Mouse (Mus musculus): ENCODE results near the gene Adcy9.

Gene Adcy9

DNA sequence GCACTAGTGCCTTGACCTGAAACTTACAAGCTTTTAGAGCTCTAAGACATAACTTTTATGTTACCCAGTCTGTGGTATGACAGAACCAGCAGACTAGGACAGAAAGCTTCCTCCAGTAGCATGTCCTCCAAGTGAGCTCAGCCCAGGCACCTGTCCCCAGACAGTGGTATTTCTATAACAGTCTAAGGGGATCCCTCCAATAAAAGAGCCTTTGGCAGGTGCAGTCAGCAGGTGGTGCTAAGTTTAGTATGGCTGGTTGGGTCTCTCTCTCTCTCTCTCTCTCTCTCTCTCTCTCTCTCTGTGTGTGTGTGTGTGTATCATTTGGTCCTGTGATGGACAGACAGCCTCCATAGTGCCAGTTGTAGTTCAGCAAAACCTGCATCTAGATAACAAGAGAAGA, 95.3 kb downstream of the Adcy9 start:
- in situ Hi-C loops (cut with MboI, MseI): no loop called here

GRCm38 (mm10) chr16:4320856-4321255, 99.4 kb downstream of the Adcy9 start:
- in situ Hi-C loops (cut with MboI, MseI): no loop called here

DNA sequence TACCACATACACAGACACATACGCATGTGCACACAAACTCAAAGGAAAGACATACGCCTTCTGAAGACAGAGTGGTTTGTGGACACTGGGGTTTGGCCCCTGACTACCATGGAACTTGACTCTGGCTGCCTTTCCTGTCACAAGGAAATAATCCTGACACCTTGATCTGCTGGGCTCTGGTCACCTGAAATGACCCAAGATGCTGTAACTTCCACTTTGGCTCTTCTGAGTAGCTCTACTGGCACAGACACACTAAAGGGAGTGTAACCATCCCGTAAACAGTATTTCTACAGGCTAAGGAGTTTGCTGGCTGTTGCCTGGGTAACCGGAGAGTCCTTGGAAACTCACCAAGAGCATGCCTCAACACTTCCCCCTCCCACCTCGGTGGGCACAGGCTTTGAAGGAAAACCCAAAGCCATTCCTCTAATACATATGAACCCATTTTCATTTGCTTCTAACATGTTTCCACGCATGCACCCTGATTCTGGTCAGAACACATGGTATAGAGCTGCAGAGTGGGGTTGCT, 102.2 kb downstream of the Adcy9 start:
- in situ Hi-C loops (cut with MboI, MseI): no loop called here

DNA sequence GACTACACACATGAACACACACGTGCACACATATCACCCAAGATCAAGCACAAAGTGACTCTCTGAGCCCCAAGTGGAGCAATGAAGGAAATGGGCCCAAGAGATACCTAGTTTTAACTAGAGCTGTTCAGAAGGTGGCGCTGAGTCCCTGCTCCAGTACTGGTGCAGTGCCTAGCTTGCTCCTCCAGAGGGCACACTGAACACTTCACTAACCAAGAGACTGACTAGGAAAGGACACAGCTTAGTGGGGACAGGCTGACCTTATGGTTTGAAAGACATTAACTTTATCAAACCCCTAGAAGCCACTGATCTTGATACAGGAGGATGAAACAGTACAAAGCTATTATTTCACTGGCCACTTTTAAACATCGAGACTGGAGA, 104.2 kb downstream of the Adcy9 start:
- in situ Hi-C loops (cut with MboI, MseI): no loop called here

DNA sequence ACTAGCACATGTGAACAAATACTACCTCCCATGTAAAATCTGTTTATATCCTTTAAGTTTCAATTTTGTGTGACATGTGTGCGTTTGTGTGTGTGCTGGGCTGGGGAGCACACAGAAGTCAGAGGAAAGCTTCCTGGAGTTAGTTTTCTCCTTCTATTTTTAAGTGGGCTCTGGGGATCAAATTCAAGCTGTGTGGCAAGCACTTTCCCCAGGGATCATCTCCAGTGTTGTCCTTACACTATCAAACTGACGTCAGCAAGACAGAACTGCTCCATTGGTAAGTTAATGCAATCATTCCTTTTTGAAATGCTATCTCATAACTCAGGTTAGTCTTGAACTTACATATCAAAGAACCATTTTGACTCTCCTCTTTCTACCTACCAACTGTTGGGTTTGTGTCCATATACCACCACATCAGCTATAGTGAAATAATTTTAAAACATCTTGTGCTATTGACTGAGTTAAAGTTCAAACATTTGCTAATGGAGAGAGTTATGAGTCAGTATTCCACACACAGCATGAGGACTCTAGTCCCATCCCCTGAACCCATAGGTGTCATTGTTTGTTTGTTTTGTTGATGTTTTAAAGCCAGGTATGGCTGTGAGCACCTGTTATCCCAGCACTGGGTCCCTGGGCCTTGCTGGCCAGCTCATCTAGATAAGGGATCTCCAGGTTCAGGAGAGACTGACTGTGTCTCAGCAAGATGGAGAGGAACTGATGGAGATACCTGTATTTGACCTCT, 104.8 kb downstream of the Adcy9 start:
- in situ Hi-C loops (cut with MboI, MseI): no loop called here

- in situ Hi-C loops (cut with MboI, MseI): no loop called here
These were observed 105.4 kb downstream of the Adcy9 start for GRCm38 (mm10) chr16:4314891-4315290.

- in situ Hi-C loops (cut with MboI, MseI): no loop called here
These were observed 108.3 kb downstream of the Adcy9 start for GRCm38 (mm10) chr16:4312018-4312417.

- in situ Hi-C loops (cut with MboI, MseI): no loop called here
These were observed 108.7 kb downstream of the Adcy9 start for GRCm38 (mm10) chr16:4311608-4312007.

- in situ Hi-C loops (cut with MboI, MseI): loop anchor here (5.0 kb wide), 2 partner anchors 65 to 305 kb away; no protein-coding TSS in a partner anchor
These were observed 112.5 kb downstream of the Adcy9 start for GRCm38 (mm10) chr16:4307795-4308194.

DNA sequence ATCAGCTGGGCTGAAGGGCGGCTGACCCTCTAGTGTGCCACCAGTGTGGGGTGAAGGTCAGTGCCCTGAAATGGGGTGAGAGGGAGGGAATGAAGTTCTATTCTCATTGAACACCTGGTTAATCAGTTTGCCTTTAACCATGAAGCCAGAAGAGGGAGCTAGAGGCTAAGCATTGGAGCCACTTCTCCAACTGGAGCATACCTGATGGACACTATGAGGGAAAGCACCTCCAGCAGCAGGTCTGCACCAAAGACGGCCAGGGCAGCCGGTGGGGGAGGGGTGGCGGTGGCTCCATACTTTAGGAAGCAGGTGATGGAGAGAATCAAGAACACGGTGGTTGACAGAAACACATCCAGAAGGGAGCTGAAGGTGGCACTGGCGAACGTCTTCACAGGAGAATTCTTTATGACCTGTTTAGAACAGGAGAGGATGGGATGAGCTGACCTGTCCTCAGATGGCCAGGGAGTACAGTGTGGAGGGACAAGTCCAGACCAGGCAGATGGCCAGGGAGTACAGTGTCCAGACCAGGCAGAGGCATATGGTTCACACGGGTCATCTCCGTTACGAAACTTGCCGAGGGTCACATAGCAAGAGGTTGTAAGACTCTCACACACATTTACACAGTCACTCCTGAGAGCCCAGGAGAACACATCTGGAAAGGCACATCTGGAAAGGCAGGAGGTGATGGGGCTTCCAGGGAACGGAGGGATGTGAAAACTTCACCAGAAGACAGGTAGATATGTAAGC, 115.9 kb downstream of the Adcy9 start:
- in situ Hi-C loops (cut with MboI, MseI): no loop called here

- in situ Hi-C loops (cut with MboI, MseI): no loop called here
These were observed 116.7 kb downstream of the Adcy9 start for GRCm38 (mm10) chr16:4303554-4303953.

DNA sequence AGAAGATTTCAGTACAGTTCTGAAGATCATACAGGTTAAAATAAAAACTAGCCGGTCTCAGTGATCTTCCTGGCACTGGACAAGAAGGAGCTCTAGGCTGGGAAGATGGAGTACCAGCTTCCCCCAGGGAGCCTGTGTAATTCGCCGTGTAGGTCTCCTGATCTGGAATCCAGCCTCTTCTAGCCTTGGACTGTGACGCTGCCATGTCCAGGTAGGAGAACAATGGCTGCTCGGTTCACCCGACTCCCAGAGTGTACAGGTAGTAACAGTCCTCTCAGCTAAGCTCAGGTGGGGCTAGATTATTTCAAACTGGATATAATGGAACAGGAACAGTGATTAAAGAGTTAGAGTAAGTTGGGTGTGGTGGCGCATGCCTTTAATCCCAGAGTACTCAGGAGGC, 120.0 kb downstream of the Adcy9 start:
- in situ Hi-C loops (cut with MboI, MseI): no loop called here

- in situ Hi-C loops (cut with MboI, MseI): loop anchor here (10.0 kb wide), 1 partner anchor 218 kb away; the partner anchor contains the start of gene Trap1
These were observed 127.0 kb downstream of the Adcy9 start for GRCm38 (mm10) chr16:4293259-4293658.

DNA sequence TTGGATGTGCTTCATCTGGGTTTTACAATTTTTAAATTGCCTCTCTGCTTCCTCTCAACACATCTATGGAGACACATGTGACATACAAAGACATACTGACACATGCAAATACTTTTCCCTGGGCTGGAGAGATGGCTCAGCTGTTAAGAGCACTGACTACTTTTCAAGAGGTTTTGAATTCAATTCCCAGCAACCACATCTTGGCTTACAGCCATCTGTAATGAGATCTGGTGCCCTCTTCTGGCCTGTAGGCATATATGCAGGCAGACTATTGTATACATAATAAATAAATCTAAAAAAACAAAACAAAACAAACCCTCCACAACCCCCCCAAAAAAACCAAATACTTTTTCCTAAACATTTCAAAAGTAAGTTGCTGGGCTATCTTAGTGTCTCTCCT, 130.8 kb downstream of the Adcy9 start:
- in situ Hi-C loops (cut with MboI, MseI): no loop called here

DNA sequence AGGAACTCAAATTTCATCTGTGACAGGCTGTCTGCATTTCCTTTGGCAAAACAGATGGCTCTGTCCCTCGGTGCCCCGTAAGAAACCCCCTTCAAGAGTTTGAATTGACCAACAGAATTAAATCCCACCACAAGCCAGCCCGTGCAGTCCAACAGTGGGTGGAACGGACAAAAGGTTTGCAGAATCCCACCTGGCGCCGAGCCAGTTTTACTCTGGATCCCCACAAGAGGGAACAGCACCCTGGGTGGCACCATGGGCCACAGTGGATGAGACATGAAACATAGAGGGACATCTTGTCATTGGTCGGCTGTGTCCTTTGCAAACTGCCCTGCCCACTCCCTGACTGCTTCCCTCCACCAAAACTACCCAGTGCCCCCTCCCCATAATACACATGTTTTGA, 133.7 kb downstream of the Adcy9 start:
- in situ Hi-C loops (cut with MboI, MseI): no loop called here

DNA sequence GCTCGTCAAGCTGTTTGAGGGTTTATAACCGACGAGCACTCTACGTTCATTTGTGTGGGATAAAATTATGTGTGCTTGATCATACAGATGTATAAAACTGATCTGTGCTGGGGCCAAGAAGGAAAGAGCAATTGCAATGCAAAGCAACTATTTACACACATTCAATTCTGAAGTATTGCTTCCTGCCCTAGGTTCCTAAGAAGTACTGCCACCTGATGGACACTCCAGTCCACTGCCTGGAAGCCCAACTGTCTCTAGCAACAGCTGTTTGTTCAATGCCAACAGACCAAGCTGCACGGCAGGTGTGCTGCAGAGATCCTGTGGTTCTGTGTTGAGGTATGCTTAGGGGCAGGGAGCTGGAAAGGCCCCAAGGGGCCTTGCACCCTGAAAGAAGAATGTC, 135.0 kb downstream of the Adcy9 start:
- in situ Hi-C loops (cut with MboI, MseI): no loop called here

- in situ Hi-C loops (cut with MboI, MseI): no loop called here
These were observed 136.9 kb downstream of the Adcy9 start for GRCm38 (mm10) chr16:4283267-4283851.

- in situ Hi-C loops (cut with MboI, MseI): no loop called here
These were observed 138.8 kb downstream of the Adcy9 start for GRCm38 (mm10) chr16:4281470-4281869.

GRCm38 (mm10) chr16:4280949-4281348, 139.3 kb downstream of the Adcy9 start:
- in situ Hi-C loops (cut with MboI, MseI): no loop called here

DNA sequence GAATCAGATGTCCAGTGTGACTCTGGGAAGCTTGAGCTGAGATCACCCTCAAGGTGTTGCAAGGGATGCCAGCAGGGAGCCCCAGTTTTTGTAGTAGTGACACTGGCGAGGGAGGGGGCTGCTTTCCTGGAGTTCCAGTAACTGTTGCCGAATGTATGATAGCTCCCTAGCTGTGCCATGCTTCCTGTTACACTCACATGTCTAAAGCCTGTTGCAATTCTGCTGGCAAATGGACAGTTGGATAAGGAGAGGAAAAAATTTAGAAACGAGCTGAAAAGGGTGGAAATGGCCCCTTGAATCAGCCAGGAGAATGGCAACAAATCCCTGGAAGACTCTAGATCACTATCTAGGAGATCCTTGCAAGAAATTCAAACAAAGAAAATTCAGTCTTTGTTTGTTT, 140.7 kb downstream of the Adcy9 start:
- in situ Hi-C loops (cut with MboI, MseI): no loop called here

GRCm38 (mm10) chr16:4276621-4277020, 143.7 kb downstream of the Adcy9 start:
- in situ Hi-C loops (cut with MboI, MseI): no loop called here

GRCm38 (mm10) chr16:4276151-4276550, 144.1 kb downstream of the Adcy9 start:
- in situ Hi-C loops (cut with MboI, MseI): no loop called here
